Mouse (Mus musculus) thymus, adult 2 months (tissue): Measurements from ENCODE around the gene Esrrb. TPM values are rescaled to one million over a fixed set of nuclear protein-coding genes. Genes with fewer than 3 reads are reported as not detected.

Source experiments
- DNase-seq: peaks from one replicate; pipeline ENCODE4 v3.0.0; 2021
- H3K27ac ChIP-seq: fragments of 200-500 bp; 2 replicates; pipeline ENCODE4 v1.5.1; 2012; ENCODE audit warnings: low read length, control low read depth; ENCODE audit not compliant: control insufficient read depth, insufficient read depth
- H3K27me3 ChIP-seq: fragments of 200-500 bp; 2 replicates; pipeline ENCODE4 v1.6.1; 2012; ENCODE audit warnings: mild to moderate bottlenecking, low read length, moderate library complexity, mixed read lengths; ENCODE audit not compliant: control insufficient read depth, insufficient read depth
- H3K36me3 ChIP-seq: fragments of 200-500 bp; 2 replicates; pipeline ENCODE4 v1.6.1; 2012; ENCODE audit warnings: mild to moderate bottlenecking, low read length, moderate library complexity; ENCODE audit not compliant: control insufficient read depth, insufficient read depth
- H3K4me1 ChIP-seq: fragments of 200-500 bp; replicated peaks from 2 replicates; pipeline ENCODE4 v1.6.1; 2012; ENCODE audit warnings: low read length; ENCODE audit not compliant: control insufficient read depth, insufficient read depth
- H3K4me3 ChIP-seq: fragments of 200-500 bp; 2 replicates; pipeline ENCODE4 v1.5.1; 2012; ENCODE audit warnings: mild to moderate bottlenecking, low read length, control low read depth, moderate library complexity; ENCODE audit not compliant: control insufficient read depth, insufficient read depth
- CTCF ChIP-seq: fragments of 200-500 bp; IDR thresholded peaks from 2 replicates; pipeline ENCODE4 v1.5.1; 2012; ENCODE audit warnings: mild to moderate bottlenecking, control low read depth, low read length, moderate library complexity, borderline replicate concordance; ENCODE audit not compliant: control insufficient read depth, poor library complexity, insufficient read depth; ENCODE audit errors: extremely low read depth
- POLR2A ChIP-seq: fragments of 200-500 bp; IDR thresholded peaks from 2 replicates; pipeline ENCODE4 v1.6.1; 2012; ENCODE audit warnings: mild to moderate bottlenecking, low read length, control low read depth, moderate library complexity; ENCODE audit not compliant: control insufficient read depth, poor library complexity, insufficient read depth; ENCODE audit errors: extremely low read depth
- WGBS: fragments of 180-500 bp; shearing (Covaris S2); methylation state at CpG from one replicate; pipeline ENCODE4 v1.1.7; 2018; 5-methylcytosine and 5-hydroxymethylcytosine counted together
- polyA plus RNA-seq: library from polyadenylated mRNA; depleted of rRNA; stranded (reverse); fragments of >200 nt; gene quantifications from 2 replicates; pipeline ENCODE4 v1.2.3, GENCODE M21; 2012

Esrrb gene
- polyA plus RNA-seq, 1 experiment: 0.55 TPM

DNA sequence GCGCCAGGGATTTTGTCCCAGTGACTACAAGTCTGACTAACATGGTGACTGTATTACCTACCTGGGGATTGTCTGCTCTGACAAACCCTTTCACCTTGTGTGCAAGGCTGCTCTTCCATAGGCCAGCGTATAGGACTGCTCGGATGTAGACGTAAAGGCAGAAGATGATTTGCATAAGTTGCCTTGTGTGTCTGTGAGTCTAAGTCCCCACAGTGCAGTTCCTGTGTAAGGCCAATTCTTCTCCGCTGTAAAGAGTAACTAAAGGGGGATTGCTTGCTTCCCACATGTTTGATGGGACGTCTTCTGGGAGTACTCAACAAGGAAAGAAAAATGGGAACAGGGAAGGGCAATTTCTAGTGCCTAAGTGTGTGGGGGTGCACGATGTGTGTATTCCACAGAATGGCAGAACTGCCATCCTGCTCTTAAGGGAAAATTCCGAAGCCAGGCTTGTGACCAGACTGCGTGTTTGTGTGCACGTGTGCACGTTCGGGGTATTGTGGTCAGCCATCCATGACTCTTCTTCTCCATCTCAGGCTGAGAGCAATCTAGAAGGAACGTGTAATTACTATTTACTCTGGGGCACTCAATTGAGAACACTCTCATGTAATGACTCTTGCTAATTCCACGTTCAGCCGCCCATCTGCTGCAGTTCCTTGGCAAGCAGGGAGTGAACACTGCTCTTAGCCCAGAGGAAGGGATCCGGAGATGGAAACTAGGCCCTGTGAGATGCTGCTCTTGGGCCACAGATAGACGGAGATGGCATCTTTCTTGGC lies 9.9 kb downstream of the Esrrb start:
- Histone ChIP-seq H3K27me3 (no peaks in the 10 kb centered on the region), H3K36me3 (no peaks in the 10 kb centered on the region), H3K4me1 (no peaks in the 10 kb centered on the region), H3K4me3 (no peak overlapping the region), H3K27ac (no peak overlapping the region)
- TF ChIP-seq POLR2A (no peak), CTCF (no peak)
- DNase-seq: no peak
- 92% methylated on average over 17 of the region's 17 CpGs for WGBS

DNA sequence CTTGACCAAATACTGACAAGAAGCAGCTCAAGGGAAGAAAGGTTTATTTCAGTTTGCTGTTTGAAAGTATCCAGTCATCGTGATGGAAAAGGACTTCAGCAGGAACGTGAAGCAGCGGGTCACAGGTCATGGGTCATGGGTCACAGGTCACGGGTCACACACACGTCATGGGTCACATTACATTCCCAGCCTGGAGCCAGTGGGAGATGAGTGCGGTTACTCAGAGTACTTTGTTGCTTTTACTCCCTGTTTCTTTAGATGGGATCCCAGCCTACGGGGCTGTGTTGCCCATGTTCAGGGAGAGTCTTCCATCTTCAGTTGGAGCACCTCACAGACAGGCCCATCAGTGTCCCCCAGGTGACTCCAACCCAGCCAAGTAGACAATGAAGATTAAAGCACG lies 13.4 kb downstream of the Esrrb start:
- WGBS: 86% methylated on average over 8 of the region's 8 CpGs
- no peak for TF ChIP-seq POLR2A
- TF ChIP-seq CTCF: no peak
- Histone ChIP-seq H3K4me3 (no peak overlapping the region), H3K27me3 (no peaks in the 10 kb centered on the region), H3K36me3 (no peaks in the 10 kb centered on the region), H3K4me1 (no peaks in the 10 kb centered on the region), H3K27ac (no peak overlapping the region)
- no peak for DNase-seq

DNA sequence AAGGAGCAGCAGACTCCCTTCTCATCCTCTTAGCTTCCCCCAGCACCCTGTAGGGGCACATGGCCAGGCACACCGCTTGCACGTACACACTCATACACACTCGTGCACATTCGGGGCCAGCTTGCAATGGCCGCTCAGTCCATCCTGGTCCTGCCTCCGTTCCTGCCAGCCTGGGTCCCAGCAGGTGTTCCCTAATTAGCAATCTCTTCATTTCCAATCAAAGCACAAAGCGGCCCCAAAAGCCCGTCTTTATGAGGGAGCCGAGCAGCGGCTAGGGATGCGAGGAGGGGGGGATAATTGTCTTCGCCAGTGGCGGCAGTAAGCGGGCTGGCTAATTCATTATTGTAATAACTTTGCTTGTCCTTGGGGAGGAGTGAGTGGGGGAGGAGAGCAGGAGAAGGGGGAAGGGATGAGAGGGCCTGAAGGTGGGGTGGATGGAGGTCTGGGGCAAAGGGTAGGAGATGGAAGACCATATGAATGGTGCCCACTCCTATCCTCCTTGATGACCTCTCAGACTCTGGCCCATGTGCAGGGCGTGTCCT lies 18.8 kb downstream of the Esrrb start:
- 34% methylated on average over 15 of the region's 15 CpGs for WGBS
- no peak overlapping the region for H3K4me3 ChIP-seq
- H3K27me3 ChIP-seq: no peaks in the 10 kb centered on the region

DNA sequence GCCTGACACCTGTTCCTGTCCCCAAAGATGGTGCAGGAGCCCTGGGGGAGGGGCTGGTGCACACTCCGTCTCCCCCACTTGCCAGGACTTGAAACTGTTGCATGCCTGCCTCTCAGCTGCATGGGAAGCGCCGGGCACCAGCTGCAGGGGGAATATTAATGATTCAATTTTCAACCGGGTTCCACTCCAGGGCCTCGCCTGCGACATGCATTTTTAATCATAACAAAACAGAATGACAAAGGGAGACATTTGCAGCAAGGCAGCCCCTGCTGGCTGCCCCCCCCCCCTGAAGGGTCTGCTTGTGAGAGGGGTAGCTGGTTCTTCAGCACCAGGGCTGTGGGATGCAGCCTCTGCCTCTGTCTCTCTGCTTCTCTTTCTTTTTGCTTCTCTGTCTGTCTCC lies 22.9 kb downstream of the Esrrb start:
- no peak for DNase-seq

More for the DNA sequence above, 18.8 kb downstream of the Esrrb start:
- Histone ChIP-seq H3K27ac (no peak overlapping the region), H3K36me3 (no peaks in the 10 kb centered on the region), H3K4me1 (no peaks in the 10 kb centered on the region)
- no peak for DNase-seq
- TF ChIP-seq POLR2A (no peak), CTCF (no peak)

DNA sequence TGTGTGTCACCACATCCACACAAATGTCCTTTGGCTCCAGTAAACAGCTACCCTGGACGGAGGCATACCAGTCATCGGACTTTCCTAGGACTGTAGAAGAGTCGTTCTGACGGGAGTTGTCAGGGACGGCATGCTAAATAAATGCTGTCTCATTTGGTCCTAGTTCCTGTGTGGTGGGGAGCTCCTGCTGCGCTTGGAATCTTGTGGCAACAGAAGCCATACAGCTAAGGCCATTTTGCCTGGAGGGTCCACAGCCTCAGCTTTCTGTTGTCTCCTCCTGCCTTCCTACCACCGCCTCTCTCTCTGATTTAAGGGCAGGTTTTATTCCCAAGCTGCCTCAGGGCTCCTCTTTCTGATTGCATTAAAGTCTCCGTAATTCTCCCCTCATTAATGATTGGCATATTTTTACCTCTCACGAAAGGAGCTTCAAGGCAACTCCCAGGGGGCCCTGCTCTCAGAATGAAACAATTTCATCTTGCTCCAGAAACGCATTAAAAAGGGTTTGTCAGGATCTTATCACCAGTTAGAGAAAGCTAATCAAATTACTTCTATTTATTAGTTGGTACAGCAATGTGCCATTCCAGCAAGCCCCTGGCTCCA lies 26.9 kb downstream of the Esrrb start:
- no peaks in the 10 kb centered on the region for H3K36me3 ChIP-seq
- no peak overlapping the region for H3K4me3 ChIP-seq
- H3K27me3 ChIP-seq: no peaks in the 10 kb centered on the region
- WGBS: 89% methylated on average over 10 of the region's 10 CpGs
- TF ChIP-seq CTCF (no peak), POLR2A (no peak)
- no peaks in the 10 kb centered on the region for H3K4me1 ChIP-seq
- no peak overlapping the region for H3K27ac ChIP-seq
- no peak for DNase-seq

More for the DNA sequence above, 22.9 kb downstream of the Esrrb start:
- Histone ChIP-seq H3K36me3 (no peaks in the 10 kb centered on the region), H3K4me1 (no peaks in the 10 kb centered on the region), H3K27me3 (no peaks in the 10 kb centered on the region), H3K4me3 (no peak overlapping the region), H3K27ac (no peak overlapping the region)
- 56% methylated on average over 6 of the region's 6 CpGs for WGBS
- TF ChIP-seq POLR2A: no peak
- no peak for TF ChIP-seq CTCF

DNA sequence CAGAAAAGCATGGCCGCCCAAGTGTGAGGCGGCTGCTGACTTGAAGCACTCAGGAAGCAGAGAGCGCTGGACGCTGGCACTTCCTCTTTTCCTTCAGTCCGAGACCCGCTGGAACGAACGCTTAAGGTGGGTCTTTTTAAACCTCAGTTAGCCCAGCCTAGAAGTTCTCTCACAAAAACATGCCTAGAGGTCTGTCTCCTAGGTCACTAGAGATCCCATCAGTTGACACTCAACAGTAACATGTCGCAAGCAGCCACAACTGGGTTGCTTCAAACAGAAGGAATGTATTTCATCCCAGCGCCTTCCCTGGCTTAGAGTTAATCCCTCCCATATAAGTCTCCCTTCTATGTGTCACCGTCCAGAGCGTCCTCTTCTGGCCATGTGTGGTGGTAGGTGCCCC lies 33.9 kb downstream of the Esrrb start:
- TF ChIP-seq CTCF (no peak), POLR2A (no peak)
- Histone ChIP-seq H3K4me3 (no peak overlapping the region), H3K36me3 (no peaks in the 10 kb centered on the region), H3K27me3 (no peaks in the 10 kb centered on the region), H3K27ac (no peak overlapping the region), H3K4me1 (no peaks in the 10 kb centered on the region)
- DNase-seq: no peak
- WGBS: 85% methylated on average over 12 of the region's 12 CpGs
